Mouse (Mus musculus) brain, adult 2 months (tissue): ENCODE data around the gene Spata20.

Experiments used
- DNase-seq: peaks from one replicate; pipeline ENCODE4 v3.0.0; 2011; ENCODE audit warnings: low read depth, low spot score

Spata20 gene

DNA sequence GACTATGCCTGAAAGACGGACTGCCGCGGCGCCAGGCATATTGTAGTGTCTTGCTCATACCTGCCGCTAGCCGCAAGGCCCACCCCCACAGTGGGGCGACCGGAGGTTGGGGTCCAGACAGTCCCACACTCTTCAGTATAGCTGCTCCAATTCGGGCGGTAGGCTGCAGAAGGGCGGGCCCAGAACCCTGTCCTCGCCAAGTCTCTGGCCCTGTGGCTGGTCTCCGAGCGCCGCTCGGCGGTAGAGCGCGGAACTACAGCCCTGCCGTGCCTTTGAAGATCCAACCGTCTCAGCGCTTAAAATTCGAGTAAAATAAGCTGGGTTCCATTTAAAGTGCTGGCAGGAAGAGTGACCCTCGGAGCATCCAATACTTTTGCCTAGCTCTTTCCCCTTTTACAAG lies at the start of gene Spata20:
Gene Spata20, minus strand, starts transcription at position 179 of the 400 bp plus-strand sequence.
- peak; percentile 84 for DNase-seq

DNA sequence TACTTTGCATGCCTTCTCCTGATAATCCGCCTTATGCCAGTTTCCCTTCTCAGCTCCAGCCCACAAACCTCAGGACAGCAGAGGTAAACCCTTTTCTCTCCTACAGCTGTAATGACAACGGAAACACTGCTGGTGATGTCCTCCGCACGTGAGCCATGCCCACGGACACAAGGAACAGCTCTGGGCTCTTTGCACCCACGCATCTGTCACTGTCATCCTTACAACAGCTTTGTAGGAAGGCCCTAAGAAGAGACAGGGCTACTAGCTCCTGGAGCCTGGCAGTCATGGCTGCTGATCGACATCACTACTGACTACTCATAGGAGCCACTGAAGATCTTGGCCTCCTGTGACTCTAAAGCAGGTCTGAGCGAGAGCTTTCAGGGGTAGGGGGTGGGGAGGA lies 47.2 kb upstream of the Spata20 start:
- peak; percentile 59 for DNase-seq

DNA sequence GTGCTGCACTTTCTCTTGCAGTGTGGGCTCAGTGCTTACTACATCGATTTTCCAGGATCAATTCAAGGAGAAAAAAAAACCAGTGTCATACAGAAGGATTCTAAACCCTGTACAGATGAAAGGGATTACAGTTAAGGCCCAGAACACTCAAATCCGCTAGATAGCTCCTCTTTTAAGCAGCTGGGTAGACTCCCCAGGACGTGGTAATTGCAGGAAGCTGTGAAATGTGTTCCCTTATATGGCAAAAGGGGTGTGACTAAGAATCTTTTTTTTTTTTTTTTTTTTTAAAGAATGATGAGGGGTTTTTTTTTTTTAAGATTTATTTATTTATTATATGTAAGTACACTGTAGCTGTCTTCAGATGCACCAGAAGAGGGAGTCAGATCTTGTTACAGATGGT lies 42.9 kb upstream of the Spata20 start:
- DNase-seq: no peak

DNA sequence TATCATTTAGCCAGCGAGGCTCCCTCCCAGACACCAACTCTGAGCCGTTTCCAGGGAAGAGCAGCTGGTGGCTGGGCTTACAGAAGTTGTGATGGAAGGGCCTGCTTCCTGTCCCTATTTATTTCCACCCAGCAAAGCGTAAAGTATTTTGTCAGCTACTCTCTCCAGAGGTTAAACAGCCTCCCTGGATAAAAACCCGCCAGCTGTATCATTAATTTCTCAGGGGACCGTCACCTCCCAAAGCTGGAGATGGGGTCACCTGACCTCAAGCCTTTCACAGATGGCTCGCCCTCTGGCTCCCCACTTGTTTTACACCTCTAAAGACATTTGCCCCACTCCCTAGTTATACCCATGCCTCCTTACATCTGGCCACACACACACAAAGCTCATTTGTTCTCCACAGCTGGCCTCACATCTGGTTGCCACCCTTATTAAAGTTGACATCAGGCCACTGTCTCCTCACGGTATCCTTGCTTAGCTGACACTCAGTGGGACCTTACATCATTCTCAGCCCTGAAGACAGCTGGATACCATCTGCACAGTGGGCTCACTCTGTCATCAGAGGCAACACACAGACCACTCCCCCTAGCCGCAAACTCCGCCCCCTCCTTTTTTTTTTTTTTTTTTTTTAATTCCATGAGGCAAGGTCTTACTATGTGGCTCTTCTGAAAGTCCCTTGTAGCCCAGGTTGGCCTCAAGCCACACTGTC lies 40.3 kb upstream of the Spata20 start:
- no peak for DNase-seq

DNA sequence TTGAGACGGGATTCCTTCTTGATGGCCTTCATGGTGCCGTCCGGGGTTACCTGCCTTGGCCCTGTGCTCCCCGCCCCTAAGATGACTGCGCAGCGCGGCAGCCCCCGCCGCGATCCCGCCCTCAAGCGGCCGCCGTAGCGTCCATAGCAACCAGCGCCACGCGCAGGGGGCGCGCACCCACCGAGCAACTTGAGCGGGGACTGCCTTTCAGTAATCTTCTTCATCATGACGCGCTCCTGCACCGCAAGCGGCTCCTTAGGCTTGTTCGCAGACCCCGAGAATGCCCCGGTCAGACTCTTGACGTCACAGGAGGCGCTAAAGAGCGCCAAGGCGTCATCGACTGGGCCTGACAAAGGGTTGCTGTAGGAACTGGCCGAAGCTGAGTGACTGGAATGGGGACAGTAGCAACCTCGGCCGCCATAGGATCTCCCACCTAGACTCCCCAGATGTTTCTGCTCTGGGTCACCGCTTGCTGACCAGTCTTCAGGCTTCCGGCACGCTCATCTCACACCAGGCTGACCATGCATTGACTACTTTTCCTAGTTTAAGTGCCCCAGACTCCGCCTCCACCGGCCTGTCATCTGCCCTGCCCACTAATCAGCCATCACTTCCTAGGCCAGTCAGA lies 35.4 kb upstream of the Spata20 start, which contains the start of gene Mycbpap:
Gene Mycbpap, minus strand, starts transcription at position 524 of the 625 bp plus-strand sequence.
- peak; percentile 80 for DNase-seq

DNA sequence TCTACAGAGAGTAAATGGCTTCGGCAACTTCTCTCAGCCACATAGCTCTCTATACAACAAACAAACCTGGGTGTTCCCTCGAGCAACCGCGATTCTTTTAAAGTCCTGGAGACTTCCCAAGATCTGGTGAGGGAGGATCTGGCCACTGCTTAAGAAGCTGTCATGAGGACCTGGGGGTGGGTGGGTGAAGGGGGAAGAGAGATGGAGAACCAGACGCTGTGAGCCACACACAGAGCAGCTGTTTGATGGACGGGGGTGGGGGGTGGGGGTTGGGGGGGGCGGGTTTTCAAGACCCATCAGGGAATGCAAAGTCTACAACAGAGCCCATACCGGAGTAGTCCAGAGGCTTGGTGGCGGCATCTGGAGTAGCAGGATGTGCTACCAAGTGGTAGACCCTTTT lies 27.5 kb upstream of the Spata20 start:
- DNase-seq: peak; percentile 43

DNA sequence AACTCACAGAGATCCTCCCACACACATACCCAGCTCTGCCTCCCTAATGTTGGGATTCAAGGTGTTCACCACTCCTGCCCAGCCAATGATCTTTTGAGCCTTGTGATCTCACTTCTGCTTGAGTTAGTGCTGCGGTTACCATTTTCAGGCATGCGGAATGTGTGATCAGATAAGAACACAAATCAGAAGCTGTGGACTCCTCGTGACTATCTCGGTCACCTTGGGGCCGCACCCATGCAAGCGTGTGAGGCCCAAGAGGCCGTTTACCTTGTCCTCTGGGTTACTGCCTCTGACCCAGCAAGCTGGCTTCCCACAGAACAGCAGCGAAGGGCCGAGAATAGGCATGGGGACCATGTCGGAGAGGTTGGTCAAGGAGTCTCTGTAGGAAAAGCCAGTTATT lies 23.0 kb upstream of the Spata20 start:
- DNase-seq: no peak

DNA sequence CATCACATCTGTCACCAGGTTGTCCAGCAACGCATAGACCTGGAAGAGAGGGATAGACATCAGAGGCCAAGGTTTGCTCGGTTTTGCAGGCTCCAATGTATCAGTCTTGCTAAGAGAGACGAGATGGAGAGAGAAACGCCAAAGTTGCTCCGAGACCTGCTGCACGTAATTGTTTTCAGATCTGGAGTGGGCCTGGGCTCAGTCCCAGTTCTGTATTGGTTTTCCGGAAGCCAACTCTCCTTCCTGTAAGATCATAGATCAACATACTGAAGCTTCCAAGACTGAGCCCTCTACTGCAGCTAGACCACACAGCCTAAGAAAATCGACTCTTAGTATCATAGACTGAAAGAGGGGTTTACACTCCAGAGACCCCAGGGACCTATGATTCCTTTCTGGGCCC lies 15.5 kb upstream of the Spata20 start:
- no peak for DNase-seq

DNA sequence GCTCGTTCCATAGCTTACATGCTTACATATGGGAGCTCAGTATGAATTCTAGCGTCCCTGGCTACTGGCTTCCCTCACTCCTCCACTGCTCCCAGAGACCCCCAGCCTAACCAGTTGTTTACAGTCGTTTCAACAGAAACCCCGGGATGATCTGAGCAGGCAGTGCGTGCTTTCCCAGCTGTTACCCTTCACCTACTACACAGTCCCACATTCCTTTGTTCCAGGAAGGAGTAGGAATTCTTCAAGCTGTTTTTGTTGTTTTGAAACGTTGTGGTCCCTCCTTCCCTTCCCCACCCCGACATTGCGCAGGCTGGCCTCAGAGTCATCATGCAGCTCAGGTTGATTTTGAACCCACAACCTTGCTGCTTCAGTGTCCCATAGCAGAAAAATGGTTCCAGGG lies 14.4 kb upstream of the Spata20 start:
- no peak for DNase-seq

DNA sequence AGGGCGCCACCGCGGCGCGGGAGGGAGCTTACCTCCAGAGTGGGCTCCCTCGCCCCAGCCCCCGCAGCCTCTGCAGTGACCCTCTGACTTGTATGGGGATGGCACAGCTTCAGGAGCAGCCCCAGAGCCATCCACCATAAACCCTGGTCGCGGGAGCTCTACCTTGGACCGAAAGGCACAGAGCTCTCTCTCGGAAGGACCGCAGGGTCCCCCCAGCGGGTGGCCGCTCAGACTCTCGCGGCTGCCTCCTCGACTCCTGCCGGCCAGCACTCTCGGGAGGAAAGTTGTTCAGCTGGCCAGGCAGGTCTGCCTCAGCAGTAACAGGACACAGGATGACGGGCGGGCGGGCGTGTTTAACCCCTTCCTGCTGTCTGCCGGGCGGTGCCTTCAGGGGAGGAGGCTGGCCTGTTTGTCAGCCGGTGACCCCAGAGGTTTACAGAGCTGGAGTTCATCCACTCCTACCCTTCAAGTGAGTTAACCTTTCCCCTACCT lies 13.7 kb upstream of the Spata20 start, which contains the start of gene Epn3:
Gene Epn3, minus strand, starts transcription at position 314 of the 492 bp plus-strand sequence.
- peak; percentile 30 for DNase-seq

DNA sequence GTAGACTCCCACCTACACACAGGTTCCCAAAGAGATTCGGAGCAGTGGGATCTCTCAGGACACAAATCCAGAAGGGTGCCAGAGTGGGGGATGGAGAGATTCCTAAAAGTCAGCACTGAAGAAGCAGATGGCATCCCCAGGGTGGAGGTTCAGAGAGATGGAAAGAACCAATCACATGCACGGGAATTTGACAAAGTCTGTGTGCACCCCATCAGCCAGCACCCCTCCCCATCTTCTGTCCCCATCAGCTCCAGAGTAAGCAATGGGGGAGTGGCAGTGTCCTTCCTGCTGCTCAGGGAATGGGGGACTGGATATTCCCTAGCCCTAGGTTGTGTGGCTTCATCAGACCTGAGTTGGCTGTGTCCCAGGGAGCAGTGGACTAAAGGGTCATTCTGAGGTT lies 13.1 kb upstream of the Spata20 start:
- peak; percentile 96 for DNase-seq

DNA sequence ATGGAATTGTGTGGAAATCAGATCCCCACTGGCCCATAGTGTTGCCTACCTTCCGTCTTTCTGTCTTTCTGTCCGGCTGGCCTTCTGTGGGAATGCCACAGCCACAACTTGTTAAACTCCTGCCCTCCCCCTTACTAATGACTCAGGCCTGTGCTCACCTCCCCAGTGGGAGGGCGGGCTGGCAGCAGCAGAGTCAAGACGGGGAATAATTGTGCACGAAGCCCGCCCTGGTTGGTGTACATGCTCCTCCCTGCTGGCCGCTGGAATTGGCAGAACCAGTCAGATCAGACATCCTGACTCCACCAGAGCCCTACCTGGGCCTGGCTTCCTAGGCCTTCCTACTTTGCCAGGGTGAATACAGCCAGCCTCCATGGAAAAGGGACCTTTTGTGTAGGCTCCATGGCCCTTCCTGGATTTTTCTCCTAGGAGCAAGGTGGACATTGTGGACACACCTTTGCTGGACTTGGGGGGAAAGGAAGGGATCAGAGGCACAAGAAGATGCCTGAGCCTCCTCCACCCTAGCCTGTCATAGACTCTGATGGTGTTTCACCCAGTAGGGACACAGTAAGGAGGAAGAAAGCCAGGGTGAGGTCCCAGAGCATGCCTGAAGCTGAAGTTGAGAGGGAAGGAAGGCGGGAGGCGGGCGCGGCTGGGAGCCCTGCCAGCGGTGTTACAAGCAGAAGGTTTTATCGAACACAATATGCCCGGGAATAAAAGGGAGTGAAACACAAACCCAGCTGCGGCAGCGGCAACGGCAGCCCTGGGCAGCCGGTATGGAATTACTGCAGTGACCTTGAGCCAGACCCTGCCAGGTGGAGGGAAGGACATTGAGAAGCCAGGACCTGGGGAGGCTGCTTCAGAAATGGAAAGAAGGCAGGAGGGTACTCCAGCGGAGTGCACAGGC lies 12.4 kb upstream of the Spata20 start:
- DNase-seq: peak; percentile 86

DNA sequence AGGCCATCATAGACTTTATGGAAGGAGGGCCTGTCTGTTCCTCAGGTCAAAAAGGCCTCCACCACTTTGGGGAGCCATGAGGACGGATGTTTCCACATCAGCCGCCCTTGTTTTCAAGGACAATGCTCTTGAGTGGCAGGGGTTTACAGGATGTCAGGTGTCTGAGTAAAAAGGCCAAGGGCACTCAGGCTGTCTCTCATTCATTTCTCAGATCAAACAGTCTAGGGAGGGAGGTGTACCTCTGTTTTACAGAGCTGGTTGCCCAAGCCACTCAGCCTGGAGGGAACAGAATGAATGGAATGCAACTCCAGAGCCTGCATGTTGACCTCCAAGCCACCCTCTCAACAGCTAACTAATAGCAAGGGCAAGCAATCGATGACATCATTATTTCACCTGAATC lies 9.4 kb upstream of the Spata20 start:
- DNase-seq: no peak

DNA sequence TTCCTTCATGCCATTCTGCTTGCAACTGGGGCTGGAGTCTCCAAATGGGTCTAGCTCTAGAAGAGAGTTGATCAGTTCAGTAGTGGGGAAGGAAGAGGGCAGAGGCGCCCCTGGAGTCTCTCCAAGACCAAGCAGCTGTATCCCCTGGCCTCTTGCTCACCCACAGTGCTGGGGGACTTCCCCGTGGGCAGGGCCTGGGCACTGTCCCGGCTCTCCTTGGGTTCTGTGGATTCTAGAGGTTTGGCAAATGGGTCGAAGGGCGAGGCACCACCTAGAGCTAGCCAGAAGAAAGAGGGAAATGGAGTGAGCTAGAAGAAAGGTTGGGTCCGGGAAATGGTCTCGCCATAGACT lies 5.7 kb upstream of the Spata20 start:
- no peak for DNase-seq

DNA sequence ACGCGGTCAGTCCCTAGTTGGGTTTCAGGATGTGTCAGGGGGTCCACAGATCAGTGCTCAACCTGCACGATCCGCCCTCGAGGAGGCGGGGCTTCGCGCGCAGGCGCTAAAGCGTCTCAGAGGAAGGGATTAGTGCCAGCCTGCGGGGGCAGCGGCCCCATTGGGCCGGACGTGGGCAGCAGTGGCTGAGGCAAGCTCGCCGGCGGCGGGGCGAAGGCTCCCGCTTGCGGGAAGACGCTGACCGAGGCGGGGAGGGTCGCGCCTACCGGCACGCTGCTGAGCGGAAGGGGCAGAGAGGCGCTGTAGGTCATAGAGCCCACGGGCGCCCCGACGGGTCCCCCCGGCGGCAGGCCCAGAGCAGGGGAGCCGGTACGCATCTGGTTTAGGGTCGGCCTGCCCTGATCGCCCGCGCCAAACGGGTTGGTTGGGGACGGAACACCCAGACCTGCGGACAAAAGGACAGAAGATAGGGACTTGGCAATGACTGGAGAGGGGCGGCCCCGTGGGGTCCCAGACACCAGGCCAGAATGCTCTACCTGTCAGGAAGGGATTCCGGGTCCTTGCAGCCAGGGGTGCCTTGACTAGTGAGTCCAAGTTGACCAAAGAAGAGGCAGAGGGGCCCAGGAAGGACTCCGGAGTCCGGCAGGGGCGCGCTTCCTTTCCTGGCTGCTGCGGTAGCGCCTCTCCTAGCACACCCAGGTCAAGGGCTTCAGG lies 5.2 kb upstream of the Spata20 start:
- peak; percentile 61 for DNase-seq

DNA sequence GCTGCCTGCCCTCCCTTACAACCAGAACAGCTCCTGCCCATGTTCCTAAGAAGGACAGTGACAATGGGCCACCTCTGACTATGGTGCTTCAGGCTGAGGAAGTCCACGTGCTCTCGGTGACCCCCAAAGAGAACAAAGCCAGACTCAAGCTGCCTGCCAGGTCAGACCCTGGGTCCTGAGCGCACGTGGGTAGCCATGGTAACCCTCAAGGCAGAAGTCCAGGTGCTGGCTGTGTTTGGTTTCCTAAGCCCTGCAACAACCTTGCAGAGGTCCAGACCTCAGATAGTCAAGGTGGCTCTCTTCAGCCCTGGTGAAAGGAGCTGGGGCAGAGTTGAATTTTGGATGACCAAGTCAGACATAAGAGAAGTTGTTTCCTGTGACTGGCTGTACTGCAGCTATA lies 3.8 kb upstream of the Spata20 start:
- DNase-seq: no peak

DNA sequence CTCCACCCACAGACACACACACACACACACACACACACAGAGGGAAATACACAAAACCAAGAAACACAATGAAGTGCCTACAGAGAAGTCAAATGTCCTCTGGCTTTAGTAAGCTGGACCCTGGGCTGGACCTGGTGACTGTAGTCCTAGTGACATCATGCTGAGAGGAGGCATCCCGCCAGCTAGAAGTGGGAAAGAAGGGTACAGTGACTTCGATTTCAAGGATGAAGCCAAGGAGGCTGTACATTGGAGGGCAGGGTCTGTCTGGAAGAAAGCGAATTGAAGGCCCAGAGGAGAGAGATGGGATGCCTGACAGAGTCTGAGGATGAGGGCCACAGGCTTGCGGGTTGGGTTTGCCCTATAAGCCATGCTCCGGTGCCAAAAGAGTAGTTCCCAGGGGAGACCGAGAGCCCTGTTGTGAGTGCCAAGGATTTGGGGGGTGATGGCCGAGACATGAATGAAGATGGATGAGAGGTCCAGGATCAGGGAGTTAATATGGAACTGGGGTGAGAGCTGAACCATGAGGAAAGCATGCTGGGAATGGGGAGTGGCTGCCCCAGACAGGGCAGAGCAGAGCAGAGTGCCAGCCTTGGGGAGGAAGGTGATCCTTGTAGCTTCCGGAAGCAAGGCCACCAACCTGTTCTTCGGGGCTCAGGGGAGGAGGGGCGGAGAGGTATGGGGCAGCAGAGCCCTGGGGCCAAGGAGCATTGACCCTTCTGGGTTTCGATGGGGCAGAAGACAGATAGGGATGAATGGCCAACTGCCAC lies 3.0 kb upstream of the Spata20 start:
- no peak for DNase-seq

DNA sequence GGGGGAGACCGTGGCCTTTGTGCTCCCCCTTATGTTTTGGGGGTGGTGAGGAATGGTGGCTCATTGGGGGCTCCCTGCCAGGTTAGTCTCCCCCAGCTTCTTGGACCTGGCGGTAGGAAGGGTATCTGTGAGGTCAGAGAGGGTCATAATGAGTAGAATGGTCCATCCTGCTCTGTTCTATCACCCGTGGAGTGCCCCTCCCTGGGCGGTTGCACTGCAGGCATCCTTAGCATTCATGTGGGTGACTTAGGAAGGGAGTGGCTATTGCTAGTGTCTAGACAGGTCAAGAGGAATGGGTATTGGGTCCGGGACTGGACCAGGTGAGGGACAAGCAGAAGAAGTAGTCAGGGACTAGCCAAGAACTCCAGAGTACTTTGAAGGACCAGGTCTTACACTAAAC lies 756 bp downstream of the Spata20 start:
- no peak for DNase-seq

DNA sequence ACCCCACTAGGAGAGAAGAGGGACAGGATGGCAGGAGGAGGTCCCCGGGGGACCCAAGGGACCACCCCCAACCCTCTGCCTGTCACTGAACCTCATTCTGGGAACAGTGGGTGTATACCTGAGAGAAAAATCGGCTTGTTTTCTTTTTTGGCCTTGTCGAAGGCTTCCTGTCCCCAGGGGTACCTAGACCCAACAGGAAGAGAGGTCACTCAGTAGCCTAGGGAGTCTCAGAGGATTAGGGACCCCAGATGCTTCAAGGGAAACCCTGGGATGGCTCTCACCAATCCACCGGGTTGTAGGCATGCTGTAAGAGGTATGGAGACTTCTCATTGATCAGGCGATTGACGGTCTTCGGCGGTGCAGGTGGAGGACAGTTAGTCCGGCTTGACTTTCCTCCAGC lies 1.3 kb downstream of the Spata20 start:
- DNase-seq: no peak

DNA sequence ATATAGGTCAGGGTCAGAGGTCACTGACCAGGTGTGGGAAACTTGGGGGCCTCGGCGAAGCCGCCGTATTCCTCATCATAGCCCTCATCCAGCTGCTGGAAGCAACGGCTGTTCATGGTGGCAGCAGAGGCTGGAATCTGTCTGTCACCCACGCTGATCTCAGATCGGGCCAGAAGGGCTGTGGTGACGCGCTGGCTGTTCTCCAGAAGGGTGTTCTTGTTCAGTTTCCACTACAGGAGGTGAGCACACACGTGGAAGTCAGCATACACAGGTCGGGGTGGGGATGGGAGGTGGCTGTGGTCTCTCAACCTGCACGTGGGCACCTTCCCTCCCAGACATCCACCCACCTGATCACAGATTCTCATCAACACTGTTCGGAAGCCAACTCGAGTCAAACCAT lies 2.1 kb downstream of the Spata20 start:
- DNase-seq: no peak

DNA sequence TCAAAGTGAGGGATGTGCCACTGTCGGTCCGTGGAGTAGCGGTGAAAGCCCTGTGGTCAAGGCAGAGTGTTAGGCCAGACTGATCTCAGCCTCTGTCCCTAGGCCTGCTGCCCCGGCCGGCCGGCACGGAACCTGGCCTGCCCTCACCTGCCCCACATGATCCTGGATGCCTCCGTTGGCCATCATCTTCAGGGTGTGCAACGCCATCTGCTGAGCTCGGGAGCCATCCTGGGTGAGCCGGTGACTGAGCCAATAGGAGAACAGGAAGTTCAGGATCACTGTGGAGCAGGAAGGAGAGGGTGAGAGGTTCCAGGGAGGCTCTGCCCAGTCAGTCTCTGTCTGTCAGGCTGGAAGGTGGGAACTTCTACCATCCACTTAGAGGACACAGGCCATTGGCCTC lies 2.5 kb downstream of the Spata20 start:
- DNase-seq: peak; percentile 93
